Mouse (Mus musculus) kidney, postnatal 0 days (tissue): ENCODE results near the gene Etv6. TPM values are rescaled to one million over a fixed set of nuclear protein-coding genes. Genes with fewer than 3 reads are reported as not detected.
A peak's percentile ranks its signal among the peaks of the same experiment; 100 is the strongest.

Source experiments
- ATAC-seq: fragments of 200-750 bp; cut with Nextera tagmentation; replicated peaks from 2 replicates; pipeline ENCODE4 v1.8.0; 2017; ENCODE audit warnings: low read depth, moderate number of reproducible peaks, moderate TSS enrichment, moderate library complexity; ENCODE audit not compliant: low FRiP score
- DNase-seq: peaks from one replicate; pipeline ENCODE4 v3.0.0-alpha.2; 2016; ENCODE audit warnings: low spot score
- H3K27ac ChIP-seq: fragments of 300-500 bp; sonication (generic); 2 replicates; pipeline ENCODE4 v1.5.1; 2014; ENCODE audit warnings: mild to moderate bottlenecking
- H3K27me3 ChIP-seq: fragments of 300-500 bp; sonication (generic); 2 replicates; pipeline ENCODE4 v1.6.1; 2014; ENCODE audit warnings: low read length, mixed read lengths; ENCODE audit not compliant: insufficient read depth
- H3K36me3 ChIP-seq: fragments of 300-500 bp; sonication (generic); 2 replicates; pipeline ENCODE4 v1.6.1; 2014; ENCODE audit warnings: low read length, mixed read lengths; ENCODE audit not compliant: insufficient read depth
- H3K4me1 ChIP-seq: fragments of 300-500 bp; sonication (generic); replicated peaks from 2 replicates; pipeline ENCODE4 v1.6.1; 2014; ENCODE audit warnings: antibody characterized with exemption, low read length, mixed read lengths; ENCODE audit not compliant: insufficient read depth
- H3K4me2 ChIP-seq: fragments of 300-500 bp; sonication (generic); 2 replicates; pipeline ENCODE4 v1.6.1; 2014; ENCODE audit warnings: mild to moderate bottlenecking, low read length, moderate library complexity, mixed read lengths
- H3K4me3 ChIP-seq: fragments of 300-500 bp; sonication (generic); replicated peaks from 2 replicates; pipeline ENCODE4 v1.5.1; 2014; ENCODE audit warnings: low read depth, low read length
- H3K9ac ChIP-seq: fragments of 300-500 bp; sonication (generic); 2 replicates; pipeline ENCODE4 v1.6.1; 2014; ENCODE audit warnings: low read depth, low read length
- H3K9me3 ChIP-seq: fragments of 300-500 bp; sonication (generic); replicated peaks from 2 replicates; pipeline ENCODE4 v1.6.1; 2016; ENCODE audit warnings: low read length, inconsistent platforms, mixed read lengths
- CTCF ChIP-seq: IDR thresholded peaks from 2 replicates; pipeline ENCODE4 v1.5.1; 2016; ENCODE audit warnings: antibody characterized with exemption, low read depth, mild to moderate bottlenecking, moderate library complexity
- WGBS: fragments of 180-500 bp; shearing (Covaris S2); extraction: QIAGEN DNeasy Blood & Tissue Kit; methylation state at CpG from one replicate; pipeline ENCODE4 v1.1.7; 2014; 5-methylcytosine and 5-hydroxymethylcytosine counted together
- polyA plus RNA-seq: library from polyadenylated mRNA; unstranded; fragments of >200 nt; fragmentation: Nextera tagmentation; extraction: Ambion mirVana; gene quantifications from 2 replicates; pipeline ENCODE4 v1.2.1, GENCODE M21; 2015

Etv6 gene
- polyA plus RNA-seq, 1 experiment from 2014 or later: 8.9 TPM

- H3K9ac ChIP-seq: no peak overlapping the region
- no peaks in the 10 kb centered on the region for H3K27me3 ChIP-seq
- DNase-seq: no peak
- 80% methylated on average over 11 of the region's 11 CpGs for WGBS
- H3K36me3 ChIP-seq: no peaks in the 10 kb centered on the region
- no peak overlapping the region for H3K27ac ChIP-seq
- 0 out of 2 replicates have a peak, but pooled peaks cover 3% of the 10 kb centered on the region for H3K4me1 ChIP-seq
- no peak for TF ChIP-seq CTCF
- no peaks in the 10 kb centered on the region for H3K9me3 ChIP-seq
- H3K4me2 ChIP-seq: no peak overlapping the region
- H3K4me3 ChIP-seq: no peak overlapping the region
- ATAC-seq: no peak
Observed at GRCm38 (mm10) chr6:134099976-134100743, 64.7 kb downstream of the Etv6 start.

GRCm38 (mm10) chr6:134102396-134102795, 66.9 kb downstream of the Etv6 start:
- Histone ChIP-seq H3K4me1 (peaks cover 15% of the 10 kb centered on the region; the same call in 1 of the 2 replicates), H3K27ac (no peak overlapping the region), H3K4me3 (no peak overlapping the region), H3K27me3 (no peaks in the 10 kb centered on the region), H3K4me2 (no peak overlapping the region), H3K9ac (no peak overlapping the region), H3K9me3 (no peaks in the 10 kb centered on the region), H3K36me3 (no peaks in the 10 kb centered on the region)
- DNase-seq: no peak
- no peak for TF ChIP-seq CTCF
- 67% methylated on average over 1 of the region's 1 CpGs for WGBS
- ATAC-seq: no peak

- WGBS: 82% methylated on average over 8 of the region's 8 CpGs
- no peak for ATAC-seq
Observed at GRCm38 (mm10) chr6:134103519-134103918, 68.0 kb downstream of the Etv6 start.

GRCm38 (mm10) chr6:134105514-134106201, 70.2 kb downstream of the Etv6 start:
- Histone ChIP-seq H3K4me1 (peaks cover 15% of the 10 kb centered on the region; the same call in 1 of the 2 replicates), H3K36me3 (no peaks in the 10 kb centered on the region), H3K4me2 (0 out of 2 replicates have a peak overlapping the region, but pooled peaks have one; percentile 13), H3K9ac (no peak overlapping the region), H3K27me3 (no peaks in the 10 kb centered on the region), H3K4me3 (no peak overlapping the region), H3K27ac (no peak overlapping the region), H3K9me3 (no peaks in the 10 kb centered on the region)
- 47% methylated on average over 15 of the region's 15 CpGs for WGBS
- TF ChIP-seq CTCF: no peak
- DNase-seq (peak; percentile 44), ATAC-seq (0 out of 2 replicates have a peak, but pooled peaks have one; percentile 17)

More at GRCm38 (mm10) chr6:134103519-134103918, 68.0 kb downstream of the Etv6 start:
- H3K9ac ChIP-seq: no peak overlapping the region
- H3K9me3 ChIP-seq: no peaks in the 10 kb centered on the region
- no peaks in the 10 kb centered on the region for H3K36me3 ChIP-seq
- no peak overlapping the region for H3K27ac ChIP-seq
- H3K4me3 ChIP-seq: no peak overlapping the region
- TF ChIP-seq CTCF: no peak
- H3K4me2 ChIP-seq: no peak overlapping the region
- DNase-seq: no peak
- H3K27me3 ChIP-seq: no peaks in the 10 kb centered on the region
- peaks cover 15% of the 10 kb centered on the region; the same call in 1 of the 2 replicates for H3K4me1 ChIP-seq

- ATAC-seq: no peak
- DNase-seq: no peak
- H3K4me3 ChIP-seq: no peak overlapping the region
- no peak overlapping the region for H3K27ac ChIP-seq
- peaks cover 15% of the 10 kb centered on the region; the same call in 1 of the 2 replicates for H3K4me1 ChIP-seq
- H3K36me3 ChIP-seq: no peaks in the 10 kb centered on the region
- TF ChIP-seq CTCF: no peak
- H3K27me3 ChIP-seq: no peaks in the 10 kb centered on the region
- WGBS: 79% methylated on average over 7 of the region's 7 CpGs
- H3K4me2 ChIP-seq: no peak overlapping the region
- H3K9me3 ChIP-seq: no peaks in the 10 kb centered on the region
- no peak overlapping the region for H3K9ac ChIP-seq
Observed at GRCm38 (mm10) chr6:134107696-134108095, 72.2 kb downstream of the Etv6 start.

- no peak for ATAC-seq
- Histone ChIP-seq H3K27me3 (no peaks in the 10 kb centered on the region), H3K27ac (no peak overlapping the region), H3K4me2 (no peak overlapping the region), H3K9ac (no peak overlapping the region), H3K36me3 (no peaks in the 10 kb centered on the region), H3K4me1 (peaks cover 15% of the 10 kb centered on the region; the same call in 1 of the 2 replicates), H3K4me3 (no peak overlapping the region), H3K9me3 (no peaks in the 10 kb centered on the region)
- TF ChIP-seq CTCF: no peak
- DNase-seq: no peak
- 100% methylated on average over 1 of the region's 1 CpGs for WGBS
Observed at GRCm38 (mm10) chr6:134109675-134110074, 74.2 kb downstream of the Etv6 start.
